8 mouse cellular contexts compared by ENCODE assay signal in genomic region chr5:115542635-115543384, GRCm38 (mm10). TPM values are rescaled to one million over a fixed set of nuclear protein-coding genes. Genes with fewer than 3 reads are reported as not detected.
A peak's percentile ranks its signal among the peaks of the same experiment; 100 is the strongest.
DNase-seq lines count a peak whose midpoint lies in the region; ATAC-seq and TF ChIP-seq lines count a peak whose summit lies in the region.

No protein-coding gene starts in this region.

- peak overlapping the region; percentile 78 for H3K27ac ChIP-seq in layer of hippocampus, adult 2 months
- H3K27ac ChIP-seq in embryonic facial prominence, embryonic 11.5 days (replicated peaks; ENCODE audit: low read depth, low read length): peak overlapping the region; percentile 35
- H3K27ac ChIP-seq in kidney, embryonic 16.5 days (ENCODE audit: low read length): peak overlapping the region; percentile 88

- no peaks in the 10 kb centered on the region for H3K9me3 ChIP-seq in embryonic facial prominence, embryonic 11.5 days (replicated peaks; ENCODE audit: control insufficient read depth, low read length)
- no peaks in the 10 kb centered on the region for H3K9me3 ChIP-seq in kidney, embryonic 16.5 days (ENCODE audit: low read length)

- peaks cover 20% of the 10 kb centered on the region for H3K4me1 ChIP-seq in embryonic facial prominence, embryonic 11.5 days (ENCODE audit: control insufficient read depth, insufficient read depth, low read length)
- H3K4me1 ChIP-seq in kidney, embryonic 16.5 days (ENCODE audit: insufficient read depth, low read length): peaks cover 56% of the 10 kb centered on the region

- peak overlapping the region; percentile 13; the same call in 1 of the 2 replicates for H3K4me2 ChIP-seq in embryonic facial prominence, embryonic 11.5 days (ENCODE audit: low read depth, low read length)
- H3K4me2 ChIP-seq in kidney, embryonic 16.5 days (replicated peaks; ENCODE audit: low read depth, low read length): peak overlapping the region; percentile 39

- H3K36me3 ChIP-seq in embryonic facial prominence, embryonic 11.5 days (replicated peaks; ENCODE audit: control insufficient read depth, insufficient read depth, low read depth, low read length): no peaks in the 10 kb centered on the region
- H3K36me3 ChIP-seq in kidney, embryonic 16.5 days (ENCODE audit: insufficient read depth, low read length): peaks cover 21% of the 10 kb centered on the region

- H3K27me3 ChIP-seq in embryonic facial prominence, embryonic 11.5 days (ENCODE audit: control insufficient read depth, insufficient read depth, low read length): no peaks in the 10 kb centered on the region
- H3K27me3 ChIP-seq in kidney, embryonic 16.5 days (ENCODE audit: insufficient read depth, low read length): no peaks in the 10 kb centered on the region

- H3K9ac ChIP-seq in embryonic facial prominence, embryonic 11.5 days (replicated peaks; ENCODE audit: low read length): no peak overlapping the region
- peak overlapping the region; percentile 56 for H3K9ac ChIP-seq in kidney, embryonic 16.5 days (replicated peaks; ENCODE audit: low read length)

- 47% methylated on average over 19 of the region's 19 CpGs for WGBS in embryonic facial prominence, embryonic 11.5 days
- 25% methylated on average over 19 of the region's 19 CpGs for WGBS in kidney, embryonic 16.5 days

- no peak for ATAC-seq in embryonic facial prominence, embryonic 11.5 days (replicated peaks; ENCODE audit: insufficient number of reproducible peaks, low FRiP score, low TSS enrichment, low read depth)
- ATAC-seq in kidney, embryonic 16.5 days (ENCODE audit: low FRiP score, low TSS enrichment): peak; percentile 21
- peak; percentile 11 for ATAC-seq in megakaryocyte-erythroid progenitor cell, adult 5-6 weeks (replicated peaks; ENCODE audit: low FRiP score, low TSS enrichment, poor library complexity, severe bottlenecking)
- no peak for ATAC-seq in frontal cortex, adult (ENCODE audit: low TSS enrichment)

- no peak for TF ChIP-seq CTCF in layer of hippocampus, adult 2 months (conservative IDR thresholded peaks at IDR 0.05)

- DNase-seq in layer of hippocampus, adult 2 months (ENCODE audit: low spot score in 2 of 2): no peak
- no peak for DNase-seq in layer of hippocampus, postnatal 14 days (ENCODE audit: low spot score in 2 of 2)
- DNase-seq in embryonic facial prominence, embryonic 11.5 days (ENCODE audit: low spot score): no peak
- no peak for DNase-seq in cerebellum, adult 11 months
- DNase-seq in adrenal gland, postnatal 10 days: no peak

- H3K4me3 ChIP-seq in layer of hippocampus, adult 2 months: no peak overlapping the region
- no peak overlapping the region for H3K4me3 ChIP-seq in embryonic facial prominence, embryonic 11.5 days (ENCODE audit: low read depth, low read length)
- H3K4me3 ChIP-seq in kidney, embryonic 16.5 days (ENCODE audit: low read length): peak overlapping the region; percentile 24

RNA-seq across cellular contexts. Expression of gene Rplp0, which starts 16.5 kb away (rescaled TPM):
- 100 to 1,000 TPM; 225 to 234 TPM for total RNA-seq in layer of hippocampus, adult 2 months (2021)
- total RNA-seq in layer of hippocampus, postnatal 14 days (2021): 100 to 1,000 TPM; 347 to 378 TPM
- polyA plus RNA-seq in embryonic facial prominence, embryonic 11.5 days (2014; fragmentation: Nextera tagmentation; extraction: Ambion mirVana): 1,437 and 1,529 TPM in 2 replicates
- polyA plus RNA-seq in kidney, embryonic 16.5 days (2015; fragmentation: Nextera tagmentation; extraction: Ambion mirVana): 1,527 and 1,553 TPM in 2 replicates
- total RNA-seq in megakaryocyte-erythroid progenitor cell, adult 5-6 weeks (2014; fragmentation: Nextera tagmentation): 2,668 and 3,132 TPM in 2 replicates
- total RNA-seq in megakaryocyte-erythroid progenitor cell, adult 5-6 weeks (2017): 1,591 and 2,082 TPM in 2 replicates
- 100 to 1,000 TPM; 933 to 968 TPM for total RNA-seq in adrenal gland, postnatal 10 days (2021)

RNA-seq across cellular contexts. Expression of gene Gcn1l1, which starts 22.2 kb away (rescaled TPM):
- 10 to 100 TPM; 74.5 to 76.7 TPM for total RNA-seq in layer of hippocampus, adult 2 months (2021)
- 10 to 100 TPM; 69.1 to 71.5 TPM for total RNA-seq in layer of hippocampus, postnatal 14 days (2021)
- polyA plus RNA-seq in embryonic facial prominence, embryonic 11.5 days (2014; fragmentation: Nextera tagmentation; extraction: Ambion mirVana): 29.3 and 31.4 TPM in 2 replicates
- polyA plus RNA-seq in kidney, embryonic 16.5 days (2015; fragmentation: Nextera tagmentation; extraction: Ambion mirVana): 44.3 and 48.8 TPM in 2 replicates
- 66.1 and 67.0 TPM in 2 replicates for total RNA-seq in megakaryocyte-erythroid progenitor cell, adult 5-6 weeks (2014; fragmentation: Nextera tagmentation)
- 31.2 and 54.2 TPM in 2 replicates for total RNA-seq in megakaryocyte-erythroid progenitor cell, adult 5-6 weeks (2017)
- total RNA-seq in adrenal gland, postnatal 10 days (2021): 10 to 100 TPM; 52.4 to 63.2 TPM

RNA-seq across cellular contexts. Expression of gene Pxn, which starts 36.3 kb away (rescaled TPM):
- 10 to 100 TPM; 40.8 to 47.3 TPM for total RNA-seq in layer of hippocampus, adult 2 months (2021)
- 10 to 100 TPM; 33.1 to 38.7 TPM for total RNA-seq in layer of hippocampus, postnatal 14 days (2021)
- 12.9 and 13.8 TPM in 2 replicates for polyA plus RNA-seq in embryonic facial prominence, embryonic 11.5 days (2014; fragmentation: Nextera tagmentation; extraction: Ambion mirVana)
- 60.5 and 67.2 TPM in 2 replicates for polyA plus RNA-seq in kidney, embryonic 16.5 days (2015; fragmentation: Nextera tagmentation; extraction: Ambion mirVana)
- total RNA-seq in megakaryocyte-erythroid progenitor cell, adult 5-6 weeks (2014; fragmentation: Nextera tagmentation): 31.8 and 34.0 TPM in 2 replicates
- 36.1 and 47.5 TPM in 2 replicates for total RNA-seq in megakaryocyte-erythroid progenitor cell, adult 5-6 weeks (2017)
- total RNA-seq in adrenal gland, postnatal 10 days (2021): 10 to 100 TPM; 55.1 to 72.4 TPM

RNA-seq across cellular contexts. Expression of gene Sirt4, which starts 58.3 kb away (rescaled TPM):
- 10 to 100 TPM; 37.8 to 56.5 TPM for total RNA-seq in layer of hippocampus, adult 2 months (2021)
- total RNA-seq in layer of hippocampus, postnatal 14 days (2021): 10 to 100 TPM; 25.8 to 28.3 TPM
- 12.7 and 17.2 TPM in 2 replicates for polyA plus RNA-seq in embryonic facial prominence, embryonic 11.5 days (2014; fragmentation: Nextera tagmentation; extraction: Ambion mirVana)
- polyA plus RNA-seq in kidney, embryonic 16.5 days (2015; fragmentation: Nextera tagmentation; extraction: Ambion mirVana): 27.3 and 27.5 TPM in 2 replicates
- total RNA-seq in megakaryocyte-erythroid progenitor cell, adult 5-6 weeks (2014; fragmentation: Nextera tagmentation): 10.7 and 20.4 TPM in 2 replicates
- total RNA-seq in megakaryocyte-erythroid progenitor cell, adult 5-6 weeks (2017): 3.4 and 7.2 TPM in 2 replicates
- 10 to 100 TPM; 15.8 to 31.4 TPM for total RNA-seq in adrenal gland, postnatal 10 days (2021)

Comparison
In these comparisons a context has a peak if more than half of its experiments do, and no peak if none do; other contexts are left out.
1. H3K27ac ChIP-seq: peak in every context shown above with its lines; median percentile 88 in kidney, embryonic 16.5 days; 78 in layer of hippocampus, adult 2 months; 35 in embryonic facial prominence, embryonic 11.5 days.
2. ATAC-seq: peak in kidney, embryonic 16.5 days (single experiment) and megakaryocyte-erythroid progenitor cell, adult 5-6 weeks (single experiment); none in embryonic facial prominence, embryonic 11.5 days (single experiment) and frontal cortex, adult (single experiment).